ENCODE assay signal across 14 mouse cellular contexts in genomic region chr2:120128011-120128410, GRCm38 (mm10). TPM values are rescaled to one million over a fixed set of nuclear protein-coding genes. Genes with fewer than 3 reads are reported as not detected.
DNase-seq lines count a peak whose midpoint lies in the region; ATAC-seq and TF ChIP-seq lines count a peak whose summit lies in the region.
"Had no signal": no experiment of that assay in that cellular context is flagged by ENCODE, and none has a peak within 500 bp of the region (broad histone marks: within the 10 kb centered on the region; RNA-seq: fewer than 3 reads in every experiment).

No protein-coding gene starts in this region.

- H3K4me3 ChIP-seq in heart, embryonic 13.5 days: no peak overlapping the region
- no peak overlapping the region for H3K4me3 ChIP-seq in lung, postnatal 0 days (ENCODE audit: low read depth, low read length)
- no peak overlapping the region for H3K4me3 ChIP-seq in limb, embryonic 10.5 days
- no peak overlapping the region for H3K4me3 ChIP-seq in stomach, embryonic 15.5 days (replicated peaks)
- H3K4me3 ChIP-seq: hindbrain, embryonic 13.5 days; megakaryocyte, embryonic 14.5 days had no signal

- peak overlapping the region; percentile 54 for H3K9ac ChIP-seq in heart, embryonic 13.5 days
- no peak overlapping the region; the same call in 1 of the 2 replicates for H3K9ac ChIP-seq in lung, postnatal 0 days (replicated peaks; ENCODE audit: low read depth)
- no peak overlapping the region for H3K9ac ChIP-seq in stomach, embryonic 15.5 days
- H3K9ac ChIP-seq: forebrain, postnatal 0 days; hindbrain, embryonic 13.5 days had no signal

- H3K27ac ChIP-seq in heart, embryonic 13.5 days (replicated peaks): peak overlapping the region; percentile 98
- H3K27ac ChIP-seq in lung, postnatal 0 days (ENCODE audit: low read length): peak overlapping the region; percentile 74
- H3K27ac ChIP-seq in limb, embryonic 10.5 days: peak overlapping the region; percentile 42; the same call in 1 of the 2 replicates
- peak overlapping the region; percentile 65 for H3K27ac ChIP-seq in stomach, embryonic 15.5 days

- H3K36me3 ChIP-seq in heart, embryonic 13.5 days: peaks cover 24% of the 10 kb centered on the region
- H3K36me3 ChIP-seq in lung, postnatal 0 days (ENCODE audit: insufficient read depth, low read length): no peaks in the 10 kb centered on the region
- H3K36me3 ChIP-seq in limb, embryonic 10.5 days: no peaks in the 10 kb centered on the region
- H3K36me3 ChIP-seq in stomach, embryonic 15.5 days: 0 out of 2 replicates have a peak, but pooled peaks cover 3% of the 10 kb centered on the region
- H3K36me3 ChIP-seq: hindbrain, embryonic 13.5 days had no signal

- peaks cover 90% of the 10 kb centered on the region for H3K4me1 ChIP-seq in heart, embryonic 13.5 days
- H3K4me1 ChIP-seq in lung, postnatal 0 days (ENCODE audit: insufficient read depth, low read depth, low read length): peaks cover 26% of the 10 kb centered on the region
- peaks cover 21% of the 10 kb centered on the region for H3K4me1 ChIP-seq in limb, embryonic 10.5 days
- H3K4me1 ChIP-seq in stomach, embryonic 15.5 days: peaks cover 15% of the 10 kb centered on the region
- H3K4me1 ChIP-seq: hindbrain, embryonic 13.5 days had no signal

- no peak for ATAC-seq in heart, embryonic 13.5 days (ENCODE audit: extremely low read depth, insufficient number of reproducible peaks, low FRiP score, low TSS enrichment)
- ATAC-seq in lung, postnatal 0 days: no peak
- no peak for ATAC-seq in stomach, embryonic 15.5 days (ENCODE audit: insufficient read depth, low FRiP score, low read depth)
- ATAC-seq: forebrain, postnatal 0 days had no signal

- intact Hi-C loops in left cerebral cortex, postnatal 4 days (cut with DNase I): no loop called here

- peak overlapping the region; percentile 22 for H3K4me2 ChIP-seq in heart, embryonic 13.5 days
- H3K4me2 ChIP-seq in lung, postnatal 0 days (replicated peaks; ENCODE audit: low read depth, low read length): no peak overlapping the region
- no peak overlapping the region for H3K4me2 ChIP-seq in stomach, embryonic 15.5 days
- H3K4me2 ChIP-seq: hindbrain, embryonic 13.5 days had no signal

- no peak for TF ChIP-seq CTCF in lung, postnatal 0 days (IDR thresholded peaks at IDR 0.05)

- TF ChIP-seq EP300 in lung, postnatal 0 days (IDR thresholded peaks at IDR 0.05): no peak

- no peaks in the 10 kb centered on the region for H3K9me3 ChIP-seq in heart, embryonic 13.5 days
- no peaks in the 10 kb centered on the region for H3K9me3 ChIP-seq in lung, postnatal 0 days (ENCODE audit: low read length)
- no peaks in the 10 kb centered on the region for H3K9me3 ChIP-seq in limb, embryonic 10.5 days (replicated peaks)
- no peaks in the 10 kb centered on the region for H3K9me3 ChIP-seq in stomach, embryonic 15.5 days
- H3K9me3 ChIP-seq: hindbrain, embryonic 13.5 days; megakaryocyte, embryonic 14.5 days had no signal

- no peak for DNase-seq in heart, adult 9 months (ENCODE audit: low spot score in 2 of 2)
- no peak for DNase-seq in lung, postnatal 0 days (ENCODE audit: low spot score)
- no peak for DNase-seq in lung, postnatal 36 days
- no peak for DNase-seq in limb, embryonic 10.5 days (ENCODE audit: low spot score)
- DNase-seq in left cerebral cortex, postnatal 4 days: no peak
- DNase-seq in cerebellum, postnatal 25 days: no peak
- DNase-seq: adrenal gland, postnatal 10 days; cerebellum, adult 2 months; forebrain, postnatal 0 days had no signal

- H3K27me3 ChIP-seq in heart, embryonic 13.5 days (replicated peaks): no peaks in the 10 kb centered on the region
- H3K27me3 ChIP-seq in lung, postnatal 0 days (replicated peaks; ENCODE audit: insufficient read depth, low read length): no peaks in the 10 kb centered on the region
- no peaks in the 10 kb centered on the region for H3K27me3 ChIP-seq in limb, embryonic 10.5 days (ENCODE audit: low read depth, poor library complexity, severe bottlenecking)
- H3K27me3 ChIP-seq in stomach, embryonic 15.5 days (replicated peaks): no peaks in the 10 kb centered on the region
- H3K27me3 ChIP-seq: hindbrain, embryonic 13.5 days; megakaryocyte, embryonic 14.5 days; Patski had no signal

RNA-seq across cellular contexts. Expression of gene Ehd4, which starts 26.4 kb away (rescaled TPM):
- 164 and 183 TPM in 2 replicates for polyA plus RNA-seq in heart, embryonic 13.5 days (2015; fragmentation: Nextera tagmentation; extraction: Ambion mirVana)
- 228 and 262 TPM in 2 replicates for polyA plus RNA-seq in lung, postnatal 0 days (2015; fragmentation: Nextera tagmentation; extraction: Ambion mirVana)
- 25.3 and 27.5 TPM in 2 replicates for polyA plus RNA-seq in limb, embryonic 10.5 days (2016; fragmentation: Nextera tagmentation; extraction: Ambion mirVana)
- 43.4 and 56.0 TPM in 2 replicates for polyA plus RNA-seq in stomach, embryonic 15.5 days (2015; fragmentation: Nextera tagmentation; extraction: Ambion mirVana)
- 1 to 10 TPM; 6.9 to 9.6 TPM for total RNA-seq in left cerebral cortex, postnatal 4 days (2021)

Comparison
In these comparisons a context has a peak if more than half of its experiments do, and no peak if none do; other contexts are left out.
1. H3K27ac ChIP-seq: peak in every context shown above with its lines; median percentile 98 in heart, embryonic 13.5 days; 74 in lung, postnatal 0 days; 65 in stomach, embryonic 15.5 days; 42 in limb, embryonic 10.5 days.